Mouse (Mus musculus) thymus, postnatal 0 days (tissue): ENCODE data around the gene C2cd4c. TPM values are rescaled to one million over a fixed set of nuclear protein-coding genes. Genes with fewer than 3 reads are reported as not detected.

Source experiments
- DNase-seq: peaks from one replicate; pipeline ENCODE4 v3.0.0-alpha.2; 2015; ENCODE audit warnings: low spot score
- polyA plus RNA-seq: library from polyadenylated mRNA; unstranded; fragments of >200 nt; fragmentation: Nextera tagmentation; extraction: Ambion mirVana; gene quantifications from 2 replicates; pipeline ENCODE4 v1.2.1, GENCODE M21; 2015

The C2cd4c gene
- polyA plus RNA-seq, 1 experiment from 2014 or later, result not detected

DNA sequence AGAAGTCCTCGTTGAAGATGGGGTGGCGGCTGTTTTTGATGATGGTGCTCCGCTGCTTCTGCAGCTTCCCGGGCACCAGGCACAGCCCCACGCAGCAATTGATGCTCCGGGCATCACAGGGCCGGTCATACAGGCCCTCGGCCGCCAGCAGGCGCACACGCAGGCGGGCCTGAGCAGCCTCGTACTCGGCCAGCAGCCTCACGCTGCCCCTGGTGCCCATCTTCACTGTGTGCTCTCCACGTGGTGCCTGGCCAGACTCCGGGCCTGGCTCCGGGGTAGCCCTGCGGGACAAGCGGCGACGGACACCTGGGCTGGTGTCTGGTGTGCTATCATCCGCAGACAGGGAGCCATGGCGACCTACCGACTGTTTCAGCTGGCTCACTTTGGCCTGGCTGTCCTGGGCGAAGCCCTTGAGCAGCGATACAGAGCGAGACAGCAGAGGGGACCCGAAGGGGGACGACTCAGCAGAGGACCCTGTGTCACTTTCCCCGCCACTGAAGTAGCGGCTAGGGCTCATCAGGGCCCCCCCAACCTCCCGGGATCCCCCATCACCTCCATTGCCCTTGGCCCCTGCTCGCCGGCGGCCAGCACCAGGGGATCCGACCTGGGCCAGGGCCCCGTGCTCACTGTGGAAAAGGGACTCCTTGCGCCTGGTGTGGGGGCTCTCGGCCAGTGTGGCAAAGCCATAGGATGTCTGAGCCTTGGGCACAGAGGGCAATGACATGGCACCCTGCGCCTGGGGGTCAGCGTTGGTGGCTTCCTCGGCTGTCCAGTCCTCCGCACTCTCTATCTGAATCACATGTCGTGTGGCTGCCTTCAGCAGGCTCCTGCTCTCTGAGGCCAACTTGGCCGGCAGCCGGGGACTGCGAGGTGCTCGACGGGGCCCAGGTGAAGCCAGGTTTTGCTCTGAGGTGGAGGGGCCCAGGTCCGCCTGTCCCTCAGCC lies 1.4 kb downstream of the C2cd4c start:
- DNase-seq, result no peak

DNA sequence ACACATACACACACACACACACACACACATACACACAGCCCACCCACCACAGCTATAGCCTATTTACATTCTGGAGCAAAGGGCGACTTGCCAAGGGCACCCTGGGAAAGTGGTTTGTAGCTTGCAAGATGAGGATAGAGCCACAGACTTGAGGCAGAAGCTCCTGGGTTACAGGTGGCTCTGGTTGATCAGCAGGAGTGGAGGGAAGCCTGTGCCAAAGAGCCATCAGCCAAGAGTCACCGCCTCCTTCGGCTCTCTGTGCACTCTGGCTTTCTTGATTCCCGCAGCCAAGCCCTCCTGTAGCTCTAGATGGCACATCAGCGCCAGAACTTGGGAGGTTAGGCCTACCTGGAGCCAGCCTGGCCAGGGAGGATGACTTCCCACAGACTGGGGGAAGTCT lies 2.5 kb downstream of the C2cd4c start:
- DNase-seq, result no peak

DNA sequence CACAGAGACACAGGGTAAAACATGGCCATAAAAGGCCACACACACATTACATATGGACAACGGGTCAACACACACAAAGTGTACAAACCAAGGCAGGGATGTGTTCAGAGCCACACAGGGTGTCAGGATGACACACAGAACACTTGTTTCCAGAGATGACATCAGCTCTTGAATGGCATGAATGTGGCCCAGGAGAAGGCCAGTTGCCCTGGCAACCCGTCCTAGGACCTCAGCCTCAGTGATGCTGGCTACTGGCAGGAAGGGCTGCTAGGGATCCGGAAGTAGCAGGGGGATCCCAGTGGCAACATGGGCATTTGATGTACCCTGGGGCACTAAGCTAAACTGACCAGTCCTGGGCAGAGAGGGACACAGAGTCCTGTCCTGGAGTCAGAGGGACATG lies 4.5 kb downstream of the C2cd4c start:
- no peak for DNase-seq

DNA sequence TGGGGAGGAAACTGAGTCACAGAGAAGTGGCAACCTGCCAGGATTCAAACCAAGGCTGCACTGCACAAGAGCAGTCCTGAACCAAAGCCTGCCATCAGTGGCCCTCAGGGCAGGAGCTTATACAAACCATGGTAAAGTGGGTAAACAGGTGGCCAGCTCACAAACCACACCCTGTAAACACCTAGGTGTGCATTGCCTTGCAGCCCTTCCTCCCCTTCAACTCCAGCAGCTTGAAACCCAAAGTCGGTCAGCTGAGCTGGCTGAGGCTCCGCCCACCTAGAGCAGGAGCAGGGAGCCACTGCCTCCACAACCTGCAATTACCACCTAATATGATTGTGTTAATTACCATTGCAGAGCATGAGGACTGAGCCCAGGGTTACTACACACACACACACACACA lies 5.9 kb downstream of the C2cd4c start:
- DNase-seq, result no peak

DNA sequence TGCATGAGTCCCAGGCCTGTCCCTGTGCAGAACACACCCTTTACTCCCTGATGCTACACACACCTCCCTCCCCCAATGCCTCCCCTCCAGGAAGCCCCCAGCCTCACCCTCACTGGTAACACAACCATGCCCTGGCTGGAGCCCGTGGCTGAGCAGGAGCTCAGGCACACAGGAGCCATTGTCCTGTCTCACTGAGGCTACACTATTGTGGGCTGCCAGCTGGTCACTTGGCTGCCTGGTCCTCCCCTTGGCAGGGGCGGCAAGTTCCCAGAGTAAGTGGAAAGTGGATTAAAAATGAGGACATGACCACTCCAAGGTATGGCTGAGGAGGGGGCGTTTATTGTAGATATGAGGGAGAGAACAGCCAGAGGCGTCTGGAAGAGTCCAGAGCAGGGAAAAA lies 7.3 kb downstream of the C2cd4c start:
- no peak for DNase-seq

DNA sequence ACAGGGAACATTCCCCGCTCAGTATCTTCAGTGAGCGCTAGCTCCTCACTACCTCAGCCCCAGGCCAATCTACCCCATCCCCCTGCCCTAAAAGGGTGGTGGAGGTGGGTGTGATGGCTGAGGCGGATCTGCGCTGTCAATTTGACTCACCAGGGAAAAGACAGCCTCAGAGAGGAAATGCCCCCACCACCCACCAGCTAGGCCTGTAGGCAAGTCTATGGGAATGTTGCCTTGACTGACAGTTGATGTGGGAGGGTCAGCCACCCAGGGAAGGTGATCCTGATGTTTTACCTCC lies 15.9 kb downstream of the C2cd4c start:
- DNase-seq, result no peak

DNA sequence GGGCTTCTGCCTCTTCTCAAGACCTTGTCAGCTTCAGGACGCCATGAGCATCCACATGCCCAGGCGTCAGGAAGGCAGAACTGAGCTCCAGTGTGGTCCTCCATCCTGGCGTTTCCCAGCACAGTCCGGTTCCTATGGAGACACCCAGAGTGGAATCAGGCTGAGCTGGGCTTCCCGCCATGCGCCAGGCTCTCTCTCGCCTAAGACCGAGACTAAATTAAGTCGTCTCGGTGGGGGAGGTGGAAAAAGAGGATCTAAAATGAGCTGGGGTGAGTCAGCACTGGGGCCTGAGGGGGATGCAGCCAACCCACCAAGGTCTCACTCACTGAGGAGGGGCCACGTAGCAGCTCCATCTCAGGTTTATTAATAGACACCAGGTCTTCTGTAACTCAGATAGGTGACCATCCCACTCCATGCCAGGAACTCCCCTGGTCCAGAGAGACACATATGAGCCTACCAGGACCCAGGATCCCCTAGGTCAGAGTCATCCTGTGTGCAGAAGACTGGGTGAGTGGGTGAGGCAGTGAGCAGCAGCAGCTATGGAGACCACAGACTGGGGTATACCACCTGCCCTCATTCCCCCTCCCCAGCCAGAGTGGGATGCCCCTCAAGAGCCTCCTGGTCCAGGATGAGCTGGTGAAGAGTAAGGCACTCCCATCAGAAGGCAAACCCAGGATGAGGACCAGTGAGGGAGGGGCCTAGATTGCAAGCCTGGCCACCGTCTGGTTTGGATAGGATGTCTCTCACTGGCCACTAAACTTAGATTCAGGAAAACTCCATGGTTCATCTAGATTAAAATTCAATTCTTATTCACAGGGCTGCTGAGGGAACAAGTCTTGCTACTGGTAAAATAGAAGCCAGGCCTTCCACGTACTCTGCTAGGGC lies 16.5 kb downstream of the C2cd4c start:
- no peak for DNase-seq

DNA sequence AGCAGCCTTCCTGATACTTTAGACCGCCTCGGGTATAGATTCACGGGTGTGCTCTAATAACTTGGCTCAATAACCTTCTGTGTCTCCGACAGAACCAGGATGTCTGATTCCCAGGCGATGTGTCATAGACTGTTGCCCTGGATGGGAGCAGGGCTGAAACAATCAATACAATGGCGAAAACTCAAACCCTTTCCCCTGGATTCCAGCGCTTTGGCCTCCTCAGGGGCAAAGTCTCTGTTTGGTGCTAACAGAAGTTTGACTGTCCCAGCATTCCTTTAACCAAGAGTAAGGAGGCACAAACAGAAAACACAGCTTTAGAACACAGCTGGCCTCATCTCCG lies 18.3 kb downstream of the C2cd4c start:
- no peak for DNase-seq

DNA sequence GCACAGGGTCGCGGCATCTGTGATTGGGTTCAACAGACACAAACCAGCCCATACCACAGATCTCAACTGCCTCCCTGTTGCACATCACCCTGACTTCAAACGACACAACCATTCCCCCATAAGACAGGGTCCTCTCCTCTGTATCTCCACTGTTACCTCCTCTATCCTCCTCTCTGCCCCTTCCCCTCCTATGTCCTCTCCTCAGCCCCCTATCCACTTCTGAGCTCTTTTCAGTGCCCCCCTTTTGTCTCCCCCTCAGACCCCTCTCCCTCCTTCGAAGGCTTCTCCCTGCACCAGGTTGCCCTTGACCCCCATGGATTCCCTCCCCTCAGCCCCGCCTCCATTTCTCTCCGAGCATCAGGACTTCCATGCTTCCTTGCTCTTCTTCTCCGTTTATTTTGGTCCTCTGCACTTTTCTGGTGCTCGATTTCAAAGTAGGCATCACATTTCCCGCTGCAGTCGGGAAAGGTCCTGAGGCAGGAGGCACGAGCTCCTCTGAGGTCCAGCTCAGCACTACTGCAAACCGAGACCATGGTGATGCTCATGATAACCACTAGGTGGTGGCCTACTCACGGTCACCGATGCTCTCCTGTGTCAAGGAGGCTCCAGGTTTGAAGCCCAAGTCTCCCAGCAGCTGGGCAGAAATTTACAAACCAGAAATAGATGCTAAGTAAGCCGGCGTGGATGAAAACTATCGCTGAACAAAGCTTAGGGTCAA lies 18.8 kb downstream of the C2cd4c start:
- DNase-seq, result peak; percentile 56

DNA sequence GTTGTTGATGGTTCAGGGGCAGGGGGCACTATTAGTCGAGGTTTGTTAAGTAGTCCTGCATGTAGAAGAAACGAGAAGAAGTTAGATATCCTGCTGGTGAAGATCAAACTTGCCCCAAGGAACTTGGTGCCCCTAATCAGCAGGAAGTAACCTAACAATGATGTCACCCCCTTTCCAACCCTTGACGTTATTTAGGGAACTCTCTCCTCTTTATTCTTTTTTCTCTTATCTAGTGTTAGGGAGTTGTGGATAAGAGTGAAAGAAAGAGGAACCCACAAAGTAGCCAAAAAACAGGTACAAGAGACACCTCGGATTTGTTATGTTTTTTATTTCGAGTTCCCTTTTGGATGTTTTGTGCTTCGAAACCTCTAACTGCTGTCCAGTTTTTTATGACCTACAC lies 19.7 kb downstream of the C2cd4c start:
- no peak for DNase-seq

DNA sequence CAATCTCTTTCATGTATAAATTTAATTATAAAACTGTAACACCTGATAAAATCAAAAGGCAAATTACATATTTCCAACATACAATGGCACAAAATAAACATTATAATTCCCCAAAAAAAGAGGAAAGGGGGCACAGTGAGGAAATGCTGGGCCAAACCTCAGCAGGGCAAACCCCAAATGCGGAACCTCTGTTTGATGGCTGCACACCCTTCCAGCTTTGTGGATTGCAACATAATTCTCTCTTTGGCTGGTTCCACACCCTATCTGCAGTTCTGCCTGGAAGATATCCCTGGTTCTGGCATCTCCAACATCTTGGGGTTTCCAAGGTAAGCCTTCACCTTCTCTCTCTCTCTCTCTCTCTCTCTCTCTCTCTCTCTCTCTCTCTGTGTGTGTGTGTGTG lies 23.1 kb downstream of the C2cd4c start:
- DNase-seq, result no peak

DNA sequence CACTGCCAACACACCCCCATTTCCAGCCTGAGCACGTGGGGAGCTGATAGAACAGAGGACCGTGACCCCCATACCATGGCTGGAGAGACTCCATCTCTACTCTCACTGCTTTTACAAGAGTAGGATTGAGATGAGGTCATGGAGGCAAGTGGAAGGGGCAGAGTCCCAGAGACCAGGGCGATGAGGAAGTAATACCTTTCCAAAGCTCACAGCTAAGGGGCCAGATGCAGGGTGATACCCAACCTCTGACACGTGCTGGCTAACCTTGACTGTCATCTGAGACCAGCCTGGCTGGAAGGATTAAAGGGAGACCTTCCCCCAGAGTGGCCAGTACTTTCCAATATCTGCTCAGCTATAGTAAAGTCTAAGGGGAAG lies 26.1 kb downstream of the C2cd4c start:
- no peak for DNase-seq

DNA sequence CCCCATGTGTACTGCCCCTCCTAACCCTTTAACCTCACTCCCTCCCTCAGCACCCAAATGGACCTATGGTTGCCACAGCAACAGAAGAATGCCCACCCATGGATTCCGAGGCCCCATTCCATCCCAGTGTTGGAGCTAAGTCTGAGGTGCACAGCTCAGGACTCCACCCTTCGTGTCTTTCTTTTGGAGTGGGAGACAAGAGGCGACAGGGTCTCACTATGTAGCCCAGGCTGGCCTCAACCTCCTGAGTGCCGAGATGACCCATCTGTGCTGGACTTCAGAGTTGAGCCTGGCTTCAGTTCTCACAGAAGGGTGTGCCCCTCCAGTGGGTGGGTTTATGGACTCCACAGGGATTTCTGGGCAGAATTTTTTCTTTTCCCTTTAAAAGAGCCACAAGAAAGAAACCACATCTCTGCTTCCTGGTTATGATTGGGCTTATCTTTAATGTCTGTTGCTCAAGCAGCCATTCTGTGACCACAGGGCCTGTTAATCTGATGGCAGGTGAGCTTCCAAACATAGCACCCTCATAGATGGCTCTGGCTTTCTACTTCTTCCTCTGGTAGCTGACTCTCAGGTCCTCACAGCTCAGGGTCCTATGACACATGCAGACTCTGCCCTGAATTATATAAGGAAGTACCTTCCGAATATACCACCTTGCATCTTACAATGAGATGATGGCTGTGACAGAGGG lies 26.6 kb downstream of the C2cd4c start, which contains the start of gene Theg:
Theg (minus strand) TSS at position 271 of the 691 bp plus-strand sequence.
- DNase-seq, result no peak

DNA sequence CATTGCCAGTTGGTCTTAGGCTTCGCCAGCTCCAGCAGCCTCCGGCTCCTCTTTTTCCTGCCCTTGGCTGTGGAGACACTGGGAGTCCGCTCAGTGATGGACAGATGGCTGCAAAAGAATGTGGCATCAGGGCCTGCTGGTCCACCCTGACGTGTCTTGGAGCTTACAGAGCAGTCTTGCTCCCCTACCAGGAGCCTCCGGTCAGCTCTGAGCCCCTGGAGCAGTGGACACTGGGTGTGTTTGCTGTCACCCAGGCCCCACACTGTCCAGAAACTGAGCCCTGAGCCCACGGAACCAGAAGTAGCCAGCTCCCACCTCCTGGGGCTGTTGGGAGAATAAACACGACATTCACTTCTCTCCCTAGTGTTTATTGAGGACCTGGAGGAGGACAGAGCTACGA lies 27.6 kb downstream of the C2cd4c start:
- no peak for DNase-seq

DNA sequence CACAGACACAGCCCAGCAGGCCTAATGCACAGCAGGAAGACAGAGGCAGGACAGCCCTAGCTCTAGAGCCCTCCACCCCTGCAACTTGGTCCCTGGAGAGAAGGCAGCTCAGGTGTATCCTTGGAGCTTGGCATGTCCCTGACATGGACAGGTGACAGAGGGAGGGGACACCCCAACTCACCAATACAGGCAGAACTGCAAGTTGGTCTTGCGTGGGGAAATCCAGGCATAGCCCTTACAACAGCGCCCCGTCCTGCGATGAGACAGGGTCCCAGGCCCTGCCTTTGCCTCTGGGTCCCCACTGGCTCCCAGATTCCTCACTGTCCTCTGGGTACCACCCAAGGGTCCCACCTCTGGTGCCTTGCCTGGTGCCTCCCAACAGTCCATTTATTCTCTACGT lies 28.1 kb downstream of the C2cd4c start:
- DNase-seq, result no peak

DNA sequence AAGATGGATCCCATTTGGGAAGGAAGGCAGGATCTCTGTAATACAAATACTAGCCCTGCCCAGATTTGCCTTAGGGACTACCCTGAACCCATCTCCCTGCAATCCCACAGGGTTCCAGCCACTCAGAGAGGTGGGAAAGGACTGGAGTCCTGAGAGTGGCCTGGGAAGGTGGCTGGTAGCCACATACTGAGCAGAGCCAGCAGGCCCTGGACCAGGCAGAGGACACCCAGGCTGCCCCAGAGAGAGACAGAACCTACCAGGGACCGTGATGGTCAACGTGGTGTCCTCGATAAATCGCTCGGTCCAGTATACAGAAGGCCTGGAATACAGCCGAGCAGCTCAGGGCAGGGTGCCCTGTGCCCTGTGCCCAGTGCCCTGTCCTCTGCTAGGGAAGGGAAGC lies 28.7 kb downstream of the C2cd4c start:
- no peak for DNase-seq

DNA sequence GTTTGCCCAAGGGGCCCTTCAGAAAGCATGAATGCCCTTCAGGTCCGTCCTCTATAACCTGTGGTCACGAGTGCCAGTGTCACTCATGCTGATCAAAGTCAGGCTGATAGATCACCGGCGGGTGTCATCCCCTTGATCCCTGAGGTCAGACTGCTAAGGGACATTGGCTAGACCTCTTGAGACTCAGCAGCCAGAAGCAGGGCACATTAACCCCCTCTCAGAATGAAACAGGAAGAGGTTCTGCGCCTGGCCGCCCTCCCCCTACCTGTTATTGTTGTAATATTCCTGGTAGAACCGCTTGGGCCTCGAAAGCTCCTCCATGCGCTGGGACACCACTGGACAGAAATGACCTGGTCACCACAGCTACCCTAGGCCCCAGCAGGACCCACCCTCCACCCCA lies 29.4 kb downstream of the C2cd4c start:
- DNase-seq, result no peak

DNA sequence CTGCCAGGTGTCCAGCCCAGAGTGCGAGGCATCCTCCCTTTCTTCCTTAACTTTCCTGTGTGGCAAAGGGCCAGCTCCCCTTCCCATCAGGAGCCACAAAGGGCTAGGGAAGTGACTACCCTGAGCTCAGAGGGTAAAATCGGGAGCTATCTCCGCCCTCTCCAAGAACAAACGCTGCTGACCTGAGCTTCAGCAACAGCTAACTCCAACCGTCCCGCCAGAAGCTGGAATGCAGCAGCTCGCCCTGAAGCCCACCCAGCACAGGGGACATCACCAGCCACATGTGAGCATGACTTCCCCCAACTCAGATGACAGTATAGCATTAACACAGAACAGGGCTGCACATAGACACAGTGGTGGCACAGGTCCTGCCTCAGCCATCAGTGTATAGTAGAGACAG lies 29.8 kb downstream of the C2cd4c start:
- DNase-seq, result no peak

DNA sequence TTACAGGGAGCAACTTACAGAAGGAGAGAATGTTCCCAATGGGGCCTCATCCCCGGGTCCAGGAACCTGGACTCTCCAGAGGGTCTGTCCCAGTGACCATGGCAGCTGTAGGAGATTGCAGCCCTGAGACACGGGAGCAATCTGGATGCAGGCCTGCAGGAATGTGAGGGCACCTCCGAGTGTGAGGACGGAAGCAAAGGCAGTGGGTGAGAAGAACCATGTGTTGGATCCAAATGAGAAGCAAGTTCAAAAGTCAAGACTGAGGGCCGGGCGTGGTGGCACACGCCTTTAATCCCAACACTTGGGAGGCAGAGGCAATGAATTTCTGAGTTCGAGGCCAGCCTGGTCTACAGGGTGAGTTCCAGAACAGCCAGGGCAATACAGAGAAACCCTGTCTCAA lies 32.3 kb downstream of the C2cd4c start:
- no peak for DNase-seq

DNA sequence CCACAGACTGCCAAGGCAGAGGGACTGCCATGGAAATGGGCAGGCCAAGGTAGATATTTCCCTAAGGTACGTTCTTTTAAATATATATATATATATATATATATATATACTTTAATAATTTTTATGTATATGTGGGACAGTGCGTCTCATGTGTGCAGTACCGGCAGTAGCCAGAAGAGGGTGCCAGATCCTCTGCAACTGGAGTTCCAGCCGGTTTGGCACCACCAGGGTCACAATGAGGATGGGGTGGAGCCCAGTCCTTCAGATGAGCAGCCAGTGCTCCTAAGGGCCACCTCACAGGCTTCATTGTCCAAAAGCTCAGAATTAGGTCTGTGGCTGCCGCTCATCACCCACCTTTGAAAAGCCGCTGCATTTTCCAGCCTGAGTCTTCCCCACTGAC lies 33.0 kb downstream of the C2cd4c start:
- DNase-seq, result peak; percentile 38

DNA sequence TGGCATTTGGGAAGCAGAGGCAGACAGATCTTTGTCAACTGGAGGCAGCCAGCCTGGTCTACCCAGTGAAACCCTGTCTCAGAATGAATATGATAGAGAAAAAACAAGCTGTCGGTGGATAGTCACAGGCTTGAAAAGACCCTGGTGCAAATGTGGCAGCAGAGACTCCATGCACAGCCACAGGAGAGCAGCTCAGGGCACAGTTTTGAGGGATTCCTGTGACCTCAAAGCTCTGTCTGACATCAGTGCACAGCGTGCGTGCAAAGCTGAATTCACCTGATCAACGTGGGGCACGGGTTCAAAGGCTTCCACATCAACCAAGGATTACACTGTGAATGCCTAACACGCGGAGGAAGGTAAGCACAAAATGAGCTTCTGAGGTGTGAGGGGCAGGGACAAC lies 33.5 kb downstream of the C2cd4c start:
- no peak for DNase-seq
